Mouse (Mus musculus): ENCODE measurements around the gene Tnni3k. TPM values are rescaled to one million over a fixed set of nuclear protein-coding genes. Genes with fewer than 3 reads are reported as not detected.

Gene Tnni3k
- polyA plus RNA-seq, 1 experiment = not detected

GRCm38 (mm10) chr3:154742927-154743326, 312.3 kb downstream of the Tnni3k start:
- Histone ChIP-seq H3K4me3 (ENCODE audit: control insufficient read depth, low read depth, low read length) (no peak overlapping the region), H3K27ac (ENCODE audit: control insufficient read depth, insufficient read depth, low read depth, low read length) (no peak overlapping the region), H3K4me1 (ENCODE audit: control insufficient read depth, insufficient read depth, low read length) (no peaks in the 10 kb centered on the region), H3K27me3 (ENCODE audit: control insufficient read depth, insufficient read depth, low read length) (no peaks in the 10 kb centered on the region), H3K36me3 (ENCODE audit: control insufficient read depth, insufficient read depth, low read length) (no peaks in the 10 kb centered on the region)
- TF ChIP-seq POLR2A (IDR thresholded peaks at IDR 0.05; ENCODE audit: control insufficient read depth, low read depth, low read length) = no peak
- no peak for TF ChIP-seq CTCF (IDR thresholded peaks at IDR 0.05; ENCODE audit: control insufficient read depth, insufficient read depth, insufficient replicate concordance, low read depth, low read length)

DNA sequence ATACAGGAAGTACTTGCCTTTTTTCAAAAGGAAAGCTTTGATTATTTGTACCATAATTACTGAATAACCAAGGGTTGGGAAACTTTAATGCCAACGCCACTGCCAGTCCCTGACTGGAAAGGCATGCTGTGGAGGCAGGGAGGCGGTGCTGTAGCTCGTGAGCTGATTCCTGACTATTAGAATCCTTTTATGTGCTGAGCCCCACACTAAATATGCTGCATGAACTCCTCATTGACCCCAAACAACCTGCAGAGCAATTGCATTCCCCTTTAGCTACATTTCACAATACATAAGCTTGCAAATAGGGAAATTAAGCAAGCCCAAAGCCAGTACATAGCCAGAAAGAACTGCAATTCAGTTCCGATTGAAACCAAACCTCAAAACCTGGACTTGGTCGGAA, 313.7 kb downstream of the Tnni3k start:
- Histone ChIP-seq H3K4me1 (ENCODE audit: control insufficient read depth, insufficient read depth, low read length) (no peaks in the 10 kb centered on the region), H3K4me3 (ENCODE audit: control insufficient read depth, low read depth, low read length) (no peak overlapping the region), H3K27me3 (ENCODE audit: control insufficient read depth, insufficient read depth, low read length) (no peaks in the 10 kb centered on the region), H3K36me3 (ENCODE audit: control insufficient read depth, insufficient read depth, low read length) (no peaks in the 10 kb centered on the region), H3K27ac (ENCODE audit: control insufficient read depth, insufficient read depth, low read depth, low read length) (no peak overlapping the region)
- TF ChIP-seq POLR2A (IDR thresholded peaks at IDR 0.05; ENCODE audit: control insufficient read depth, low read depth, low read length) (no peak), CTCF (IDR thresholded peaks at IDR 0.05; ENCODE audit: control insufficient read depth, insufficient read depth, insufficient replicate concordance, low read depth, low read length) (no peak)

Other genes with a start within 250 kb of the Tnni3k start
- gene Fpgt, start 38.0 kb upstream of the Tnni3k start, polyA plus RNA-seq (2012; rRNA removed) = 8.2 and 12.5 TPM in 2 replicates
- 43.6 and 51.5 TPM in 2 replicates for gene Lrriq3, start 38.0 kb upstream of the Tnni3k start, polyA plus RNA-seq (2012; rRNA removed)